Mouse (Mus musculus) kidney, postnatal 10 days (tissue): Measurements from ENCODE around the gene Rprml.

Experiments used
- DNase-seq: peaks from one replicate; pipeline ENCODE4 v3.0.0; 2021; ENCODE audit warnings: mixed read lengths

The Rprml gene

GRCm38 (mm10) chr11:103665695-103666094 lies 16.3 kb downstream of the Rprml start:
- no peak for DNase-seq

GRCm38 (mm10) chr11:103666181-103666906 lies 17.0 kb downstream of the Rprml start:
- no peak for DNase-seq

- DNase-seq: no peak
These were observed 17.6 kb downstream of the Rprml start for GRCm38 (mm10) chr11:103666907-103667426.

- DNase-seq: peak; percentile 72
These were observed 26.2 kb downstream of the Rprml start for GRCm38 (mm10) chr11:103675556-103675955.

GRCm38 (mm10) chr11:103677042-103677441 lies 27.7 kb downstream of the Rprml start:
- peak; percentile 76 for DNase-seq

GRCm38 (mm10) chr11:103683667-103684334 lies 34.4 kb downstream of the Rprml start:
- DNase-seq: no peak

- no peak for DNase-seq
These were observed 35.9 kb downstream of the Rprml start for GRCm38 (mm10) chr11:103685261-103685736.

GRCm38 (mm10) chr11:103686706-103687105 lies 37.3 kb downstream of the Rprml start:
- no peak for DNase-seq

GRCm38 (mm10) chr11:103688271-103688979 lies 39.1 kb downstream of the Rprml start:
- no peak for DNase-seq

- DNase-seq: no peak
These were observed 39.6 kb downstream of the Rprml start for GRCm38 (mm10) chr11:103688980-103689378.

GRCm38 (mm10) chr11:103691036-103691435 lies 41.7 kb downstream of the Rprml start:
- no peak for DNase-seq

GRCm38 (mm10) chr11:103693241-103693640 lies 43.9 kb downstream of the Rprml start:
- no peak for DNase-seq

GRCm38 (mm10) chr11:103696851-103697564 lies 47.6 kb downstream of the Rprml start:
- no peak for DNase-seq

- DNase-seq: peak; percentile 94
These were observed 48.3 kb downstream of the Rprml start, which contains the start of gene Gosr2 for GRCm38 (mm10) chr11:103697565-103698176. Gene Gosr2, minus strand, starts transcription at chr11:103697898.

GRCm38 (mm10) chr11:103698226-103698625 lies 48.9 kb downstream of the Rprml start:
- DNase-seq: no peak
